Mouse (Mus musculus) B cell, adult (primary cell): ENCODE data around the gene Tmem128. TPM values are rescaled to one million over a fixed set of nuclear protein-coding genes. Genes with fewer than 3 reads are reported as not detected.

Experiments
- total RNA-seq: library from RNA; stranded (reverse); gene quantifications from 4 replicates; pipeline ENCODE4 v1.2.4, GENCODE M21; 2023; ENCODE audit not compliant: inconsistent age

Gene Tmem128
- total RNA-seq = 72.8 to 101 TPM (median 84.2 TPM) in 4 replicates

DNA sequence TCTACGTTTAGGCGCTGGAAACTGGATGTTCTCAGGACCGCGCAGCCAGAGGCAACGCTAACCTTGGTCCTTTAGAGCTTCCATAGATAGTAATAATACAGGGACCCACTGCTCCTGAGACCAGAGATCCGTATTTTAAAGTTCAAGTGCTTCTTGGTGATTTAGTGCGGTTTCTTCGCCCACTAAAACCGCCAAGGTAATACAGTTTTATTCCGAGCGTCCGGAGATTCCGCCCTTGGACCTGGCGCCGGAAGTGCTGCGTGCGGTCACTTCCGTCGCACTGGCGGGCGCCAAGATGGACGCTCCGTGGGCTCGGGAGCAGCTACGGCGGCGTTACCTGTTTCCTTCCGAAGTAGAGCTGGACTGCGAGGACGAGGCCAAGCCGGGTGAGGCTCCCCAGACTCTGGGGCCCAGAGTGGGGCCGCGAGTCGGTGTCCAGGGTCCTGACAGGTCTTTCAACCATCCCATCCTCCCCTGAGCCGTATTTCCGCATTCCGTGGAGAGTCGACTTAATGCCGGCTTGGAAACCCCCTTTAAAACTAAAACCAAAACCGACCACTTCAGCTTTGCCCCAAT is at the start of gene Tmem128:
Gene Tmem128, plus strand, starts transcription at position 79 of the 576 bp plus-strand sequence.

GRCm38 (mm10) chr5:38220328-38220912 is 39.6 kb upstream of the Tmem128 start, which contains the start of the genes Zbtb49 and Lyar:
TSS of gene Zbtb49 (minus strand) at chr5:38220457.
TSS of gene Lyar (plus strand) at chr5:38220470.

DNA sequence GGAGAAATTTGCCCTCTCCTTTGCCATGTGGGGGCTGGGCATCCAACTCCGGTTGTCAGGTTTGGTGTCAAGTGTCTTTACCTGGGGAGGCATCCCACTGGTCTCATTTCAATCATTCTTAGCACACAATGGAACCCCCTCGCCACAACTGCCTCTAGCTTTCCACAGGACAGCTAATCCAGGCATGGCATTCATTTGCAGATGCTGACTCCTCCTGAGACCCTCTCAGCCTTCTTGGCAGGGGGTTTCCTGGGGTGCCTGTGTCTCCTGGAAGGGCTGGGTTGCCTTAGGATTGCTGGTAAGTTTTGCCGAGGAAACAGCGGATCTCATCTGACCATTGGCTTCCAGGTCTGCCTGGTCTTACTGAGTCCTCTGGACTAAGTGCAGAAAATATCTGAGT is 15.8 kb downstream of the Tmem128 start, which contains the start of gene Otop1:
Gene Otop1, plus strand, starts transcription at position 202 of the 400 bp plus-strand sequence.

Other genes starting within 250 kb of the Tmem128 start
- 19.3 to 26.3 TPM (median 25.2 TPM) in 4 replicates for gene Stx18, start 221.4 kb upstream of the Tmem128 start, total RNA-seq
- gene Nsg1, start 100.3 kb upstream of the Tmem128 start, total RNA-seq = not detected in 4 replicates
- gene Zbtb49, start 39.7 kb upstream of the Tmem128 start, total RNA-seq = 20.2 to 22.0 TPM (median 20.6 TPM) in 4 replicates
- gene Lyar, start 39.7 kb upstream of the Tmem128 start, total RNA-seq = 29.4 to 36.9 TPM (median 31.0 TPM) in 4 replicates
- not detected in 4 replicates for gene Otop1, start 15.8 kb downstream of the Tmem128 start, total RNA-seq
- 0.93 to 1.7 TPM (median 1.1 TPM) in 4 replicates for gene Drd5, start 59.2 kb downstream of the Tmem128 start, total RNA-seq
- 14.5 to 24.7 TPM (median 19.1 TPM) in 4 replicates for gene Slc2a9, start 243.0 kb downstream of the Tmem128 start, total RNA-seq